ENCODE assay signal across 15 mouse cellular contexts in the genomic region with DNA sequence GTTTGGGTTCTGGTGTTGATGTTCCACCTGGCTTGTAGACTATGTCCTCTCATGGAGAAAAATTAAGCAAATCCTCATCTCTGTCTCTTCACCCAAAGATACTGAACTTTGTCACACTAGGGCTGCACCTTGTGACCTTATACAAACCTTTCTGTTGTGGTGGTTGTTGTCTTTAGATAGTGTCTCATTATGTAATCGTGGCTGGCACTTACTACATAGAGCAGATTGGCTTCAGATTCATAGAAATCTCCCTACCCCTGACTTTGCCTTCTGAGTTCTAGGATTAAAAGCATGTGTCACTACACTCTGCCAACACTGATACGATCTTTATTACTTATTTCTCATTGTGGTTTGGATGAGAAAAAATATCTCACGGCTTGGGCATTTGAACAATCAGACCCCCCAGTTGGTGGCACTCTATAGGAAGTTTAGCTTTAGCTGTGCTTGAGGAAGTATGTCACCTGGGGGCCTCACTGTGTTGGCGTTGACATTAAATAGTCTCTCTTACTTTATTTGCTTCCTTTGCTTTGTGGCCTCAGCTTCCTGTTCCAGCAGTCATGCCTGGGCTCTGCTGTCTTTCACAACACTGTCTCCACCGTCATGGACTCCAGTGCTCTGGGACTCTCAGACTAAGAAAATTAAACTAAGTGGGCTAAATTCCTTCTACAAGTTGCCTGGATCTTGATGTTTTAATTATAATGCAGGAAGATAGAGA.
DNase-seq lines count a peak whose midpoint lies in the region; ATAC-seq and TF ChIP-seq lines count a peak whose summit lies in the region.
"Had no signal": no experiment of that assay in that cellular context is flagged by ENCODE, and none has a peak within 500 bp of the region (broad histone marks: within the 10 kb centered on the region; RNA-seq: fewer than 3 reads in every experiment).

No protein-coding gene starts in this region.

- TF ChIP-seq CTCF in lung, embryonic 14.5 days (IDR thresholded peaks at IDR 0.05; ENCODE audit: low read depth): no peak
- TF ChIP-seq CTCF in lung, adult 2 months (IDR thresholded peaks at IDR 0.05; ENCODE audit: insufficient read depth, low read length): no peak
- TF ChIP-seq CTCF in liver, postnatal 0 days (IDR thresholded peaks at IDR 0.05; ENCODE audit: low read depth): no peak

- H3K36me3 ChIP-seq in embryonic facial prominence, embryonic 14.5 days (ENCODE audit: control insufficient read depth, insufficient read depth, low read length): no peaks in the 10 kb centered on the region
- no peaks in the 10 kb centered on the region for H3K36me3 ChIP-seq in embryonic facial prominence, embryonic 10.5 days (replicated peaks)
- H3K36me3 ChIP-seq in lung, embryonic 14.5 days (ENCODE audit: insufficient read depth): no peaks in the 10 kb centered on the region
- H3K36me3 ChIP-seq in liver, postnatal 0 days (replicated peaks; ENCODE audit: insufficient read depth, low read length): no peaks in the 10 kb centered on the region
- H3K36me3 ChIP-seq: limb, embryonic 12.5 days; neural tube, embryonic 15.5 days had no signal

- TF ChIP-seq POLR2A in lung, adult 2 months (IDR thresholded peaks at IDR 0.05; ENCODE audit: borderline replicate concordance, extremely low read depth, low read depth, low read length): no peak

- H3K4me3 ChIP-seq in embryonic facial prominence, embryonic 14.5 days (ENCODE audit: low read depth, low read length): no peak overlapping the region
- no peak overlapping the region for H3K4me3 ChIP-seq in embryonic facial prominence, embryonic 10.5 days
- no peak overlapping the region for H3K4me3 ChIP-seq in lung, embryonic 14.5 days (ENCODE audit: low read depth, low read length)
- no peak overlapping the region for H3K4me3 ChIP-seq in lung, adult 2 months (replicated peaks; ENCODE audit: extremely low read depth, low read depth, low read length)
- H3K4me3 ChIP-seq in liver, postnatal 0 days (ENCODE audit: low read depth, low read length): no peak overlapping the region
- H3K4me3 ChIP-seq: limb, embryonic 12.5 days; megakaryocyte, embryonic 14.5 days; neural tube, embryonic 15.5 days had no signal

- H3K27me3 ChIP-seq in embryonic facial prominence, embryonic 14.5 days (replicated peaks; ENCODE audit: control insufficient read depth, insufficient read depth, low read length): no peaks in the 10 kb centered on the region
- H3K27me3 ChIP-seq in embryonic facial prominence, embryonic 10.5 days (replicated peaks; ENCODE audit: low read depth, poor library complexity, severe bottlenecking): no peaks in the 10 kb centered on the region
- H3K27me3 ChIP-seq in lung, embryonic 14.5 days (ENCODE audit: insufficient read depth, low read length): no peaks in the 10 kb centered on the region
- no peaks in the 10 kb centered on the region for H3K27me3 ChIP-seq in liver, postnatal 0 days (ENCODE audit: insufficient read depth, low read length)
- H3K27me3 ChIP-seq: limb, embryonic 12.5 days; megakaryocyte, embryonic 14.5 days; neural tube, embryonic 15.5 days had no signal

- 62% methylated on average over 5 of the region's 5 CpGs for WGBS in embryonic facial prominence, embryonic 14.5 days
- 77% methylated on average over 5 of the region's 5 CpGs for WGBS in embryonic facial prominence, embryonic 10.5 days
- 62% methylated on average over 5 of the region's 5 CpGs for WGBS in lung, embryonic 14.5 days
- WGBS in lung, adult 2 months: 28% methylated on average over 5 of the region's 5 CpGs
- 19% methylated on average over 5 of the region's 5 CpGs for WGBS in liver, postnatal 0 days (ENCODE audit: insufficient replicate concordance)

- H3K9ac ChIP-seq in embryonic facial prominence, embryonic 14.5 days (ENCODE audit: low read depth, low read length): no peak overlapping the region
- no peak overlapping the region for H3K9ac ChIP-seq in lung, embryonic 14.5 days
- H3K9ac ChIP-seq in liver, postnatal 0 days (replicated peaks): no peak overlapping the region
- H3K9ac ChIP-seq: limb, embryonic 12.5 days; neural tube, embryonic 15.5 days had no signal

- peak; percentile 10 for DNase-seq in embryonic facial prominence, embryonic 14.5 days (ENCODE audit: low spot score)
- no peak for DNase-seq in embryonic facial prominence, embryonic 10.5 days (ENCODE audit: low spot score)
- peak; percentile 17 for DNase-seq in lung, embryonic 14.5 days
- DNase-seq in lung, adult 2 months: no peak
- peak; percentile 33 for DNase-seq in liver, postnatal 0 days
- no peak for DNase-seq in ovary, postnatal 14 days (ENCODE audit: low spot score)
- no peak for DNase-seq in urinary bladder, postnatal 4 days (ENCODE audit: low spot score in 2 of 2)
- DNase-seq in kidney, postnatal 25 days: no peak
- DNase-seq: adrenal gland, adult 8-10 months; cerebellum, adult 9-10 months; right cerebral cortex, adult 18-20 months had no signal

- no peak overlapping the region for H3K4me2 ChIP-seq in embryonic facial prominence, embryonic 14.5 days (ENCODE audit: low read depth, low read length)
- no peak overlapping the region for H3K4me2 ChIP-seq in lung, embryonic 14.5 days
- no peak overlapping the region for H3K4me2 ChIP-seq in liver, postnatal 0 days (ENCODE audit: low read depth, low read length)
- H3K4me2 ChIP-seq: limb, embryonic 12.5 days; neural tube, embryonic 15.5 days had no signal

- H3K27ac ChIP-seq in embryonic facial prominence, embryonic 14.5 days (replicated peaks; ENCODE audit: low read depth, low read length): no peak overlapping the region
- no peak overlapping the region for H3K27ac ChIP-seq in embryonic facial prominence, embryonic 10.5 days (replicated peaks)
- H3K27ac ChIP-seq in lung, embryonic 14.5 days (ENCODE audit: low read depth): no peak overlapping the region
- peak overlapping the region; percentile 73 for H3K27ac ChIP-seq in liver, postnatal 0 days (ENCODE audit: low read depth)
- H3K27ac ChIP-seq: gastrocnemius, adult 2 months; limb, embryonic 12.5 days; neural tube, embryonic 15.5 days had no signal

- no peaks in the 10 kb centered on the region; the same call in 1 of the 2 replicates for H3K4me1 ChIP-seq in embryonic facial prominence, embryonic 14.5 days (ENCODE audit: control insufficient read depth, insufficient read depth, low read length)
- H3K4me1 ChIP-seq in embryonic facial prominence, embryonic 10.5 days: peaks cover 7% of the 10 kb centered on the region; the same call in 1 of the 2 replicates
- H3K4me1 ChIP-seq in lung, embryonic 14.5 days (ENCODE audit: insufficient read depth): no peaks in the 10 kb centered on the region
- H3K4me1 ChIP-seq in lung, adult 2 months (ENCODE audit: control insufficient read depth, insufficient read depth, low read length): peaks cover 7% of the 10 kb centered on the region
- H3K4me1 ChIP-seq in liver, postnatal 0 days (ENCODE audit: insufficient read depth): peaks cover 13% of the 10 kb centered on the region
- H3K4me1 ChIP-seq: limb, embryonic 12.5 days; megakaryocyte, embryonic 14.5 days had no signal

- no peaks in the 10 kb centered on the region for H3K9me3 ChIP-seq in embryonic facial prominence, embryonic 14.5 days (ENCODE audit: control insufficient read depth, low read length)
- no peaks in the 10 kb centered on the region for H3K9me3 ChIP-seq in embryonic facial prominence, embryonic 10.5 days
- no peaks in the 10 kb centered on the region for H3K9me3 ChIP-seq in lung, embryonic 14.5 days (ENCODE audit: low read depth, low read length)
- H3K9me3 ChIP-seq in liver, postnatal 0 days (ENCODE audit: low read length): no peaks in the 10 kb centered on the region
- H3K9me3 ChIP-seq: limb, embryonic 12.5 days; neural tube, embryonic 15.5 days had no signal

- no peak for TF ChIP-seq EP300 in liver, postnatal 0 days (IDR thresholded peaks at IDR 0.05; ENCODE audit: low read depth)

- ATAC-seq in embryonic facial prominence, embryonic 14.5 days (ENCODE audit: low read depth): no peak
- no peak for ATAC-seq in lung, embryonic 14.5 days (ENCODE audit: insufficient read depth)
- peak; percentile 86 for ATAC-seq in liver, postnatal 0 days

Comparison
In these comparisons a context has a peak if more than half of its experiments do, and no peak if none do; other contexts are left out.
1. DNase-seq: peak in embryonic facial prominence, embryonic 14.5 days (single experiment), lung, embryonic 14.5 days (single experiment) and liver, postnatal 0 days (single experiment); none in embryonic facial prominence, embryonic 10.5 days (single experiment), lung, adult 2 months (single experiment), ovary, postnatal 14 days (single experiment), urinary bladder, postnatal 4 days (0 of 2) and kidney, postnatal 25 days (0 of 2).